Mouse (Mus musculus): ENCODE measurements around the gene Mageb16.

Gene Mageb16

DNA sequence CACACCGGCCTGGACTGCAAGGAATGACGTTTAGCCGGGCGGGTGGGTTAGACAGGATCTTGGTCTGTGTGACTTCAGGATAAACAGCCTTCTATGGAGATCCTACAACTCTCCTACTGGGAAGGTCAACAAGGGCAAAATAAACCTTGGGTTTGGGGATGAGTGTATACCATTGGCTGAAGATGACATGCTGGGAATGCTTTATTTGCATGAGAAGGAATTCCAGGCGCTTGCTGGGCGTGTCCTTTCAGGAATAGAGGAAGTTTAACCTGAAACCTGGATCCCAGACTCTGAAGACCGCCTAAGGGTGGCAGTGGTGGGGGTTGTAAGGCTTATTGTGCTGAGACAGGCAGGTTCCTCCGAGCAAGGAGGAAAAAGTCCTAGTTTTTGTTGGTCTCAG lies at the start of gene Mageb16:
TSS of gene Mageb16 (minus strand) at position 25 of the 400 bp plus-strand sequence.
- no peak for DNase-seq

DNA sequence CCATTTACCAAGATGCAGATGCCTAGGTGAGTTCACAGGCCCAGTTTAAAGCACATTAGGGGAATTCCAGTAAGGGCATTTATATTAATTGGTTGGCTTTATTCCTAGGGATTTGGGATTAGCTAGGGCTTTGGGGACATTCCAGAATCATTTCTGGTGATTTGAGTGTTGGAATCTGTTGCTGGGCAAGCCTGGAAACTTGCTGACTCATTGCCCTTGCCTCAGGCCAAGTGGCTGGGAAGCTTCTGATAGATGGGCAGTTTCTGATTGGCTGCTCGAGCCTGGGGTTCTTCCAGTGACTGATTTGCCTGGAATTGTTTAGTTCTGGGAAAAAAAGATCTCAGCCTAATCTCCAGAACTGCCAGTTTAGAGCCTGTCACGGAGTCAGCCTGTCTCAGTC lies 20.1 kb downstream of the Mageb16 start:
- peak in 1 of 2 experiments; percentile 0 for DNase-seq

DNA sequence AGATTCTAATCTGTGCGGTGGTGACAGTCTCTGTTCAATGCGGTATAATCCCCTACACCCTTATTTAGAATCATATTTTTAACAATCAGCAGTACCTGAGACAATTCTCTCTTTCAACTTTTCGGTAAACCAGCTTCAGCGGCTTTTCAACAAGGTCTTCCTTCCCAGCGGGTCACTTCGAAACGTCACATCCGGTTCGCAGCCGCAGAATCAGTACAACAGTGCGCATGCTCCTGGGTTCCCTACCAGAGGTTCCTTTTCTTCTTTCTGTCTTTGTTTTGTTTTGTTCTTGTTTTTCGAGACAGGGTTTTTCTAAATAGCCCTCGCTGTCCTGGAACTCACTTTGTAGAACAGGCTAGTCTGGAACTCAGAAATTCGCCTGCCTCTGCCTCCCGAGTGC lies 35.8 kb downstream of the Mageb16 start:
- no peak for DNase-seq

DNA sequence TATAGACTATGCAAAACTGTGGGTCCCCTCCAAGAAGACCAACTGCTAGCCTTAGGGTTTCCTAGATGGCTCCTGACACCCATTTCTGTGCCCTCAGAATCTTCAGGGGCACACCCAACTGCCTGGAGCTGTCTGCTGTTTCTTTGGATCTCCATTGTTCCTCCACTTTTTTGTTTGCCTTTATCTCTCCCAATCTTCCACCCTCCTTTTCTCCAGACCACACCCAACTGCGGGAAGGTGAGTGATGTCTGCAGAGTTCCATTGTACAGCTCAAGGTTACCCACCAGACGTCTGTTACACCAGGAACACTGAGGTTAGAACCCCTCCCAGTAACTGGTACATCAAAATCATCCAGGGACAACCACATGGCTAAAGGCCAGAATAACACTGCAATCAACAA lies 64.8 kb downstream of the Mageb16 start:
- DNase-seq = no peak
